Mouse (Mus musculus): ENCODE data around the gene Mast3.

GRCm38 (mm10) chr8:70742176-70742575 is 62.7 kb downstream of the Mast3 start:
- TF ChIP-seq GATA1 (IDR thresholded peaks at IDR 0.05; ENCODE audit: low read length) (no peak), TAL1 (IDR thresholded peaks at IDR 0.05; ENCODE audit: low read length) (no peak)

All from erythroblast, embryonic 14.5 days (primary cell).